ENCODE assay signal across 19 mouse cellular contexts in genomic region chr19:46433712-46434111, GRCm38 (mm10). TPM values are rescaled to one million over a fixed set of nuclear protein-coding genes. Genes with fewer than 3 reads are reported as not detected.
A peak's percentile ranks its signal among the peaks of the same experiment; 100 is the strongest.
DNase-seq lines count a peak whose midpoint lies in the region; ATAC-seq and TF ChIP-seq lines count a peak whose summit lies in the region.
"Had no signal": no experiment of that assay in that cellular context is flagged by ENCODE, and none has a peak within 500 bp of the region (broad histone marks: within the 10 kb centered on the region; RNA-seq: fewer than 3 reads in every experiment).

No protein-coding gene starts in this region.

- H3K4me2 ChIP-seq in embryonic facial prominence, embryonic 13.5 days = peak overlapping the region; percentile 36
- no peak overlapping the region for H3K4me2 ChIP-seq in hindbrain, postnatal 0 days (ENCODE audit: low read depth, low read length)
- H3K4me2 ChIP-seq: liver, embryonic 11.5 days; lung, embryonic 14.5 days had no signal

- no peak for ATAC-seq in embryonic facial prominence, embryonic 13.5 days (ENCODE audit: insufficient number of reproducible peaks, insufficient read depth, low FRiP score, low TSS enrichment, low read depth)
- ATAC-seq in hindbrain, postnatal 0 days = no peak
- no peak for ATAC-seq in megakaryocyte-erythroid progenitor cell, adult 5-6 weeks (replicated peaks; ENCODE audit: low FRiP score, low TSS enrichment, poor library complexity, severe bottlenecking)

- no peaks in the 10 kb centered on the region for H3K9me3 ChIP-seq in embryonic facial prominence, embryonic 13.5 days
- no peaks in the 10 kb centered on the region for H3K9me3 ChIP-seq in hindbrain, postnatal 0 days (ENCODE audit: low read length)

- TF ChIP-seq CTCF in hindbrain, postnatal 0 days (IDR thresholded peaks at IDR 0.05; ENCODE audit: low read depth) = no peak

- peak overlapping the region; percentile 32; the same call in 1 of the 2 replicates for H3K9ac ChIP-seq in embryonic facial prominence, embryonic 13.5 days
- no peak overlapping the region for H3K9ac ChIP-seq in hindbrain, postnatal 0 days (replicated peaks; ENCODE audit: low read length)
- H3K9ac ChIP-seq: lung, embryonic 14.5 days had no signal

- 32% methylated on average over 7 of the region's 7 CpGs for WGBS in embryonic facial prominence, embryonic 13.5 days
- WGBS in hindbrain, postnatal 0 days = 51% methylated on average over 7 of the region's 7 CpGs

- H3K36me3 ChIP-seq in embryonic facial prominence, embryonic 13.5 days = no peaks in the 10 kb centered on the region; the same call in 1 of the 2 replicates
- H3K36me3 ChIP-seq in hindbrain, postnatal 0 days (ENCODE audit: insufficient read depth, low read length) = no peaks in the 10 kb centered on the region

- H3K27me3 ChIP-seq in embryonic facial prominence, embryonic 13.5 days = no peaks in the 10 kb centered on the region
- no peaks in the 10 kb centered on the region for H3K27me3 ChIP-seq in hindbrain, postnatal 0 days (ENCODE audit: insufficient read depth, low read length)

- peaks cover 39% of the 10 kb centered on the region for H3K4me1 ChIP-seq in embryonic facial prominence, embryonic 13.5 days
- H3K4me1 ChIP-seq in hindbrain, postnatal 0 days (ENCODE audit: insufficient read depth, low read length) = peaks cover 5% of the 10 kb centered on the region; the same call in 1 of the 2 replicates

- H3K4me3 ChIP-seq in embryonic facial prominence, embryonic 13.5 days = no peak overlapping the region
- H3K4me3 ChIP-seq in hindbrain, postnatal 0 days (ENCODE audit: low read length) = no peak overlapping the region
- H3K4me3 ChIP-seq: gastrocnemius, adult 2 months had no signal

- H3K27ac ChIP-seq in embryonic facial prominence, embryonic 13.5 days = peak overlapping the region; percentile 81
- peak overlapping the region; percentile 66 for H3K27ac ChIP-seq in hindbrain, postnatal 0 days
- H3K27ac ChIP-seq: gastrocnemius, adult 2 months had no signal

- peak; percentile 70 for DNase-seq in heart, adult 11 months
- no peak for DNase-seq in heart, postnatal 4 days
- peak; percentile 55 for DNase-seq in NIH3T3 (ENCODE audit: low read depth)
- no peak for DNase-seq in hindbrain, postnatal 0 days (ENCODE audit: low spot score)
- DNase-seq in retina, postnatal 1 day = no peak
- DNase-seq in kidney, postnatal 36 days = no peak
- DNase-seq: adrenal gland, postnatal 10 days; B cell, adult 2 months; cerebellum, adult 11-12 months; gastrocnemius, adult 2 months; kidney, adult 8-10 months; kidney, postnatal 4 days; lung, embryonic 14.5 days; lung, postnatal 4 days; right cerebral cortex, adult 18-20 months; spleen, adult 18-20 months had no signal

RNA-seq across cellular contexts. Expression of gene Sufu, which starts 37.0 kb away (rescaled TPM):
- 10 to 100 TPM; 17.0 to 19.1 TPM for total RNA-seq in heart, postnatal 4 days (2021)
- 38.5 and 39.3 TPM in 2 replicates for polyA plus RNA-seq in embryonic facial prominence, embryonic 13.5 days (2015; fragmentation: Nextera tagmentation; extraction: Ambion mirVana)
- 21.4 and 21.9 TPM in 2 replicates for total RNA-seq in hindbrain, postnatal 0 days (2014; rRNA removed)
- polyA plus RNA-seq in hindbrain, postnatal 0 days (2015; fragmentation: Nextera tagmentation; extraction: Ambion mirVana) = 17.2 and 19.1 TPM in 2 replicates
- total RNA-seq in megakaryocyte-erythroid progenitor cell, adult 5-6 weeks (2014; fragmentation: Nextera tagmentation) = 16.3 and 19.9 TPM in 2 replicates
- 4.5 and 7.4 TPM in 2 replicates for total RNA-seq in megakaryocyte-erythroid progenitor cell, adult 5-6 weeks (2017)

RNA-seq across cellular contexts. Expression of gene Actr1a, which starts 38.2 kb away (rescaled TPM):
- total RNA-seq in heart, postnatal 4 days (2021) = 100 to 1,000 TPM; 126 to 130 TPM
- 139 and 160 TPM in 2 replicates for polyA plus RNA-seq in embryonic facial prominence, embryonic 13.5 days (2015; fragmentation: Nextera tagmentation; extraction: Ambion mirVana)
- total RNA-seq in hindbrain, postnatal 0 days (2014; rRNA removed) = 321 and 337 TPM in 2 replicates
- 278 and 295 TPM in 2 replicates for polyA plus RNA-seq in hindbrain, postnatal 0 days (2015; fragmentation: Nextera tagmentation; extraction: Ambion mirVana)
- total RNA-seq in megakaryocyte-erythroid progenitor cell, adult 5-6 weeks (2014; fragmentation: Nextera tagmentation) = 86.5 and 93.6 TPM in 2 replicates
- total RNA-seq in megakaryocyte-erythroid progenitor cell, adult 5-6 weeks (2017) = 67.5 and 90.5 TPM in 2 replicates

Comparison
In these comparisons a context has a peak if more than half of its experiments do, and no peak if none do; other contexts are left out.
1. DNase-seq: peak in heart, adult 11 months (single experiment) and NIH3T3 (single experiment); none in heart, postnatal 4 days (single experiment), hindbrain, postnatal 0 days (single experiment), retina, postnatal 1 day (single experiment) and kidney, postnatal 36 days (0 of 2).